Mouse (Mus musculus) spleen, postnatal 0 days (tissue): Measurements from ENCODE around the gene Tmem235. TPM values are rescaled to one million over a fixed set of nuclear protein-coding genes. Genes with fewer than 3 reads are reported as not detected.

Experiments used
- polyA plus RNA-seq: library from polyadenylated mRNA; unstranded; fragments of >200 nt; fragmentation: Nextera tagmentation; extraction: Ambion mirVana; gene quantifications from 2 replicates; pipeline ENCODE4 v1.2.1, GENCODE M21; 2015

The Tmem235 gene
- not detected in 2 replicates for polyA plus RNA-seq

DNA sequence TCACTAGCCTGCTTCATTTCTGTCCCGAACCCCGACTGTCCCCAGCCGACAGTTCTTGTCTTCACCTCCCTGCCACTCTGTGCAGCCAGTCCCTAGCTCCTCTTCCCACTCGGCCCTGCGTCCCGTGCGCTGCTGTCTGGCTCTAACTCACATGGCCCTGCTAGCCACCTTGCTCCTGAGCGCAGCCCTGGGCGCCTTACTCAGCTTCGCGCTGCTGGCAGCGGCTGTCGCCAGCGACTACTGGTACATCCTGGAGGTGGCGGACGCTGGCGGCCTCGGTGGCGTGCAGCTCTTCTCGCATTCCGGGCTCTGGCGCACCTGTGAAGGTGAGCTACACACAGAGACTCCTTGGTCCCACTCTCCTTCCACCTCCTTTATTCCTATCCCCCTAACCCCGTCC, at the start of gene Tmem235:
Gene Tmem235, plus strand, starts transcription at position 152 of the 400 bp plus-strand sequence.

DNA sequence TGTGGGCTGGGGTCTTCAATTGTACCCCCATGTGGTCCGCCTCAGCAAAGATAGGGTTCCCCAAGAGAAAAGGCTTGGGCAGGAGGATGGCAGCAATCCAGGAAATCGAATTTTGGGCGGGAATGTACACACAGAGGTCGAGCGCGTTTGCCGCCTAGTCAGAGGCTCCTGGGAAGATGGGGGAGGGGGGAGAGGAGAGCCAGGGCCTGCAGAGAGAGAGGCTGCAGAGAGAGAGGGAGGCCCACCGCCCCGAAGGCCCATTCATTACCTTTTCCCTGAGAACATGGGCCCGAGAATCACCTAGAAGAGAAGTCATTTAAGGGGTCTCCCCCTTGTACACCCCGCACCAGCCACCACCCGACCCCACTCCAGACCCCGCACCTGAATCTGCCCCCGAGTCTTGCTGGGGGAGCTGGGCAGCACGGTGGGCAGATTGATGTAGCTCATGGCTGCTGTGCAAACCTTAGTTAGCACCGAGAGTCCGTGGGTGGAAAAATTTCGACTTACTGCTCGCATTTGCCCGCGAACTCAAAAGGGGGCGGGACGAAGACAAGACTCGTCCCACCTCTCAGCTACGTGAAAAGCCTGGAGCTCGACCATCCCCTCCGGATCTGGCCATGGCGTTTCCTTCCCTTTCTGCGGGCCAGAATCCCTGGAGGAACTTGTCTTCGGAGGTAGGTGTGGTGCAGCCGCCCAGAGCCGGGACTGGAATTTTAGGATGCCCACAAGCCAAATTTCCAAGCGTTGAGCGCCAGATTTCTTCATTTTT, 35.0 kb upstream of the Tmem235 start, which contains the start of the genes Afmid and Tk1:
Gene Afmid, plus strand, starts transcription at position 592 of the 769 bp plus-strand sequence.
Gene Tk1, minus strand, starts transcription at position 760 of the 769 bp plus-strand sequence.

DNA sequence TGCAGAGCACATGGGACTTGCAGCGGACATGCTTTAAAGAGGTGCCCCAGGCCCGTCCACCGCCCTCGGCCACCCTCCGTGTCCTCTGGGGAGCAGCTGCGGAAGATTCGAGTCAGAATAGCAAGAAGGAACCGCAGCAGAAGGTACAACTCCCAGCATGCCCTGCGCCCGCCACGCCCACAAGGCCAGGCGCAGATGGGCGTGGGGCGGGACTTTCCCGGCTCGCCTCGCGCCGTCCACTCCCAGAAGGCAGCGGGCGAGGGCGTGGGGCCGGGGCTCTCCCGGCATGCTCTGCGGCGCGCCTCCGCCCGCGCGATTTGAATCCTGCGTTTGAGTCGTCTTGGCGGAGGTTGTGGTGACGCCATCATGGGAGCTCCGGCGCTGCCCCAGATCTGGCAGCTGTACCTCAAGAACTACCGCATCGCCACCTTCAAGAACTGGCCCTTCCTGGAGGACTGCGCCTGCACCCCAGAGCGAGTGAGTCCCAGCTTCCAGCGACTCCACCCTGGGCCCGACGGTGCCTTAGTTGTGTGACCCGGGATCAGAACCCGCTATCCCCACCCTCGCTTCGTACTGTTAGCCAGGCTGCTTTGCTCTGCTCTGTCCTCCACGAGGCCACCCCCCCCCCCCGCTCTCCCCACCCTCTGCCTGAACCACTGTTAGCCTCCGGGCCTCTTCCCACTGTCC, 11.4 kb upstream of the Tmem235 start, which contains the start of gene Birc5:
Gene Birc5, plus strand, starts transcription at position 267 of the 687 bp plus-strand sequence.

DNA sequence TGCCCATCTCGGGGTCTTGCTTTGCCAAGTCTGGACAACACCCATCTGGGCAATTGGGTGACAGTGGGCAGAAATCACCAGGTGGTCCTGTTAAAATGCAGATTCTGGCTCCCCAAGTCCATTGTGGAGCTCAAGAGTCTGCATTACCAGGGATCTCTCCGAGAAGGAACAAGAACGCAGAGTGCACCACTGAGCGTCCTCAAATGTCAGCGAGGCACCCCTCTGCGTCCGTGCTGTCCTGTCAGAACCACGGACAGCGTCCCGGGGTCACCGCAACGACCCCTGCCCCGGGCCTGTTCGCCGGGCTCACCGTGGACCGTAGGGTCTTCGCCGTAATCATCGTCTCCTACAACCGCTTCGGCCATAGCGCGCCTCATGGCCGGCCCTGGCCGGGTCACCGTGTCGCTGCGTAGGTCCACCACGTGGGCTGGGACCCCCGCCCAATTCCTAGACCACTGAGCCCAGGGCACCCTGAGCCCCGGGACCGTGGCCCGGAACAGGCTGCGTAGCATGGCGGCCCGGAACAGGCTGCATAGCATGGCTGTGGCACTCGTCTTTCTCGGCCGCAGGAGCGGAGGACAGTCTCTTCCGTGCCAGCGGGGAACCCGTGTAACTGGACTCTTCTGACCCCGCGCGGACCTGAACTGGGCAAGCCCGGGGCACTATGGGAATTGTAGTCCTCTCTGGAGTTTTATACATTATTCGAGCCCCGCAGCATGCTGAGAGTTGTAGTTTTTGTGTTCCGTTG, 12.5 kb downstream of the Tmem235 start, which contains the start of gene Tha1:
Gene Tha1, minus strand, starts transcription at position 621 of the 748 bp plus-strand sequence.

Other genes with a start within 250 kb of the Tmem235 start
- 6.9 and 8.3 TPM in 2 replicates for gene Tnrc6c, start 206.5 kb upstream of the Tmem235 start, polyA plus RNA-seq
- gene Tmc8, start 78.7 kb upstream of the Tmem235 start, polyA plus RNA-seq = 13.6 and 17.3 TPM in 2 replicates
- 50.6 and 52.6 TPM in 2 replicates for gene Tmc6, start 78.6 kb upstream of the Tmem235 start, polyA plus RNA-seq
- gene 6030468B19Rik, start 63.1 kb upstream of the Tmem235 start, polyA plus RNA-seq = 87.8 and 111 TPM in 2 replicates
- 1.2 TPM in 2 replicates for gene Gm20708, start 51.1 kb upstream of the Tmem235 start, polyA plus RNA-seq
- 78.2 and 88.3 TPM in 2 replicates for gene Syngr2, start 51.1 kb upstream of the Tmem235 start, polyA plus RNA-seq
- gene Afmid, start 34.8 kb upstream of the Tmem235 start, polyA plus RNA-seq = 14.7 and 15.3 TPM in 2 replicates
- 240 and 266 TPM in 2 replicates for gene Tk1, start 34.7 kb upstream of the Tmem235 start, polyA plus RNA-seq
- 486 and 595 TPM in 2 replicates for gene Birc5, start 11.5 kb upstream of the Tmem235 start, polyA plus RNA-seq
- 2.4 and 3.1 TPM in 2 replicates for gene Tha1, start 12.7 kb downstream of the Tmem235 start, polyA plus RNA-seq
- gene Socs3, start 109.3 kb downstream of the Tmem235 start, polyA plus RNA-seq = 7.0 and 7.6 TPM in 2 replicates
- 18.8 and 20.9 TPM in 2 replicates for gene Pgs1, start 125.5 kb downstream of the Tmem235 start, polyA plus RNA-seq